Mouse (Mus musculus): ENCODE measurements around the gene Gm6217.

The Gm6217 gene

GRCm38 (mm10) chr1:82901201-82901600 is 30.0 kb downstream of the Gm6217 start:
- in situ Hi-C loops (cut with MboI; ENCODE audit: low pct_unique_long_range_greater_than_20kb in 1 of 2, low sequenced_read_pairs in 2 of 2, unreplicated experiment in 1 of 2), result no loop called here

- in situ Hi-C loops (cut with MboI; ENCODE audit: low pct_unique_long_range_greater_than_20kb in 1 of 2, low sequenced_read_pairs in 2 of 2, unreplicated experiment in 1 of 2), result no loop called here
Measured at GRCm38 (mm10) chr1:82900567-82900966, 30.6 kb downstream of the Gm6217 start.

- in situ Hi-C loops (cut with MboI; ENCODE audit: low pct_unique_long_range_greater_than_20kb in 1 of 2, low sequenced_read_pairs in 2 of 2, unreplicated experiment in 1 of 2), result no loop called here
Measured at GRCm38 (mm10) chr1:82893269-82893668, 37.9 kb downstream of the Gm6217 start.
